Mouse (Mus musculus) naive thymus-derived CD4-positive, alpha-beta T cell, adult 2 months (primary cell): ENCODE data around the gene Ambra1.

ENCODE experiments used
- DNase-seq: peaks from one replicate; pipeline ENCODE4 v3.0.0-alpha.2; 2011; ENCODE audit warnings: low read depth

The Ambra1 gene

DNA sequence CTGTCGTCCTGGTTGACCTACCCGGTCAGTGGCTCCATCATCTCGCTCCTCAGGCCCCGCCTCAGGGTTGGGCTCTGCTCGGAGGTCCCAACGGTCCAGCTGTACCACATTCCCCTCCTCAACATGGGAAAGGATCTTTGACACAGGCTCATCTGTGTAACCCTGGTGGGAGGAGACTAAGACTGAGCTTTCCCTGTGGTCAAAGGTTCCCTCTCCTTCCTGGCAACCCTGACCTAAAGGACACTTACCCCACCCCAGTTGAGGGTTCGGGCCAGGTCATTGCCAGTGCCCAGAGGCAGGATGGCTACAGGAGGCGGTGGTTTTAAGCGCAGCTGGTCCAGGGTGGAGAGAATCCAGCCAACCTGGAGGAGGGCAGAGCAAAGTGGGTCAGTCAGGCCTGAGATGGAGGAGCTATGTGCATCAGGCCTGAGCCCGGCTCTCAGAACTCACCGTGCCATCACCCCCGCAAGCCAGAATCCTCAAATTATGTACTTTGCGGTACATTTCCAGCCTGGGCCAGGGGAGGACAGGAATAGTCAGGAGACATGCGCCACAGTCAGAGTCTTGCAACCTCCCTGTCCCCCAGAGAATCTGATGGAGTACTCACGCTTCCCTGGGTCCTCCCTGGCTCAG, 209.5 kb downstream of the Ambra1 start:
- DNase-seq: no peak

DNA sequence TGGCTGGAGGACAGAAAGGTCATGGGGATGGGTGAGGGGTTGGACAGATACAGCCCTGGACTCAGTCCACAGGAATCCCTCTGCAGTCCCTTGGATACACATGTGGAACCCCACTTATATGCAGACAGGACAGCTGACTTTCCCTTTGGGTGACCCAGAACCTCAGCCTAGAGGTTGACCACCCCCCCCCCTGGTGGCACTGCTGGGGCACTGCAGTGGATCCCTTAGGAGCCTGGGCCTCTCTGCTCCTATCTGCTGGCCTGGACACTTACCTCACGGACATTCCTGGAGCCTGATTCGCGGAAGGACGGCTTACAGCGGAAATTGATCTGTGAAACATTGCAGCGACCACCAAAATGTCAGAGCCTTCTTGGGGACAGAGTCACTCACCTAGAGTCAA, 212.4 kb downstream of the Ambra1 start:
- no peak for DNase-seq

DNA sequence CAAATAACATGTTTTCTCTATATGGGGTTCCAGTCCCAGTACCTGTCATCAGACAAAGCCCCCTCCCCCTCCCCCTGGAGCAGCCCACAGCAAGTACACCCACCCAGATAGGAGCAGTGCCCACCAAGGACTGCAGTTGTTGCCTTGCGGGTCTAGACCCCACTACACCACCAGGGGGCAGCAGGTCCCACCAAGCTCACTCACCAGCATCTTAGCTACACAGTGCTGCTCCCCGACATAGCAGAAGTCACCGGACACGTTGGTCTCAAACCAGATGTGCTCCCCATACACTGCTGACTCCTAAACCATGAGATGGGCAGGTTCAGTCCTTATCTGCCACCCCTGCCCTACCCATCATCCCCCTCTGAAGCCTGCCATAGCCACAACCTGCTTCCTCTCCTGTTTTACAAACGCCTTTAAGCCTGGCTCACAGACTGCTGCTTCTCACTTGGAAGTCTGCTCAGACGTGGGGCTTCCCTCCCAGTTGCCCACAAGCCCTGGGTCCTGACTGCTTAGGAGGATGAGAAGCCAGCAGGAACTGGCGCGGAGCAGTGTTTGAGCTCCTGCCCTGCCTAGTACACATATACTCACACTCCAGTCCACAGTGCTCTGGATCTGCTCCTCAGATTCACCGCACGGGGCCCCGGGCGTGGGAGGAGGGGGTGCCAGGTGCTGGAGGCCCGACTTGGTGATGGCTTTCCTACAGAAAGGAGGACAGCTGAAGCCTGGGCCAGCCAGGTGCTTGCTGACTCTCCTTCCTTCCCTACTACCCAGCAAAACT, 214.4 kb downstream of the Ambra1 start:
- DNase-seq: peak; percentile 91

DNA sequence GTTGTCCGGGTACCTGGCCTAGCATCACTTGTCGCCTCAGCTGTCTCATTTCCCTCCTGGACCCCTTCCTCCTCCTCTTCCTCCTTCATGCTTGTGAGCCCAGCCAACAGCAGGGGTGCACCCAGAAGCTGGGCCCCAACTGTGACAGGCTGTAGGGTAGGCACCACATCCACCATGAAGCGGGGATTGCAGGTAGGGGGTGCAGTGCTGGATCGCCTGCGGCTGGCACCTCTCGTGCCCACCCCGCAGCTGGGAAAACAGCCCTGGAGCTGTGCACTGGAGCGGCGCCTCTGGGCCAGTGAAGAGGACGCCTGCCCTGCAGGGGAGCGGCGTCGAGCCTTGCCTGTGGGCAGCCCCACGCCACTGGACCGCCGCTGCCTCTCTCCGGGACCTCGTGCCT, 215.5 kb downstream of the Ambra1 start, which contains the start of gene Gm9821:
Gene Gm9821 (plus strand): TSS at position 221 of the 400 bp plus-strand sequence.
- DNase-seq: no peak

DNA sequence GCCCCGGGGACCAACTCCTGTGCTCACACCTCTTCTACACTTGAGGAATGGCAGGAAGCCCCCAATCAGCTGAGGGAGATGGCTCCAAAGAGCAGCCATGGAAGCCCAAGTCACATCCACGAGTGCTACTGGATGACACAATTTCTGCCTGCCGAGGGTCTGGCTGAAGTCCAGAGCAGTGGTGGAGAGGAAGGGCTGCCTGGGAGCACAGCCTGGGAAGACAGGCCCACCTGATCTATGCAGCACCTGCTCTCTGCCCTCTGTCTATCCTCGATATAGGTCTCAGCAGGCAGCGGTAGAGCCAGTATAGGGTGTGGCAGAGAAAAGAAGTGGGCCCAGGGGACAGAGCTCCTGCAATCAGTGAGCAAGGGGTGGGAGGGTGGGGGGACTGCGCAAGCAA, 216.9 kb downstream of the Ambra1 start:
- DNase-seq: no peak

DNA sequence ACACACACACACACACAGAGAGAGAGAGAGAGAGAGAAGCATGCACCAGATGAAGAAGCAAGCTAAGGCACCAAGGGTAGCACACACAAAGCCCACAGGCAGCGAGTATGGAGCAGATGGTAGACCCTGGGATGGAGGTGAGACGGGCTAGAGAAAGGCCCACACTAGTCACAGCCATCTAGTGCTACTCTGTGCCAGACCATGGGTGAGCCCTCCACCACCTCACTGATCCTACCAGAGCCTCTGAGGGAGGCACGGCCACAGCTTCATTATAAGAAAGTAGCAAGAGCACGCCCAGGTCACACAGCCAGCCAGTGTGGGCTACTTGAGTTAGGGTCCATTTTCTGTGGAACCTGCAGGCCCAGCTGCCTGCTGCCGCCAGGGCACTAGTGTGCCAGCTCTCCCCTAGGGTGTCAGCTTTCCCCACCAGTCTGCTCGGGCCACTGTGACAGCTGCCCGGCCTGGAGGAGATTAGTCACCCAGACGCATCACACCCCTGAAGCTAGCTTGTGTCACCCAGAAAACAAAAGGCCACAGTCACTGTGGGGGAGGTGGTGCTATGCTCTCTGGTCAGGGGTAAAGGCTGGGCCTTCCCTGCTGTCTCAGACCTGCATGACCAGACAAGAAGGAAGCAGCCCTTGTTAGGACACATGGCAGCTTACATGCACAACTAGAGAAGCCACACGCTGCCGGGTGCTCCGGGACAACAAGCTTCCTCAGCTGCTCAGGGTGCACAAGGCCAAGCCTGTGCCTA, 217.6 kb downstream of the Ambra1 start:
- no peak for DNase-seq

DNA sequence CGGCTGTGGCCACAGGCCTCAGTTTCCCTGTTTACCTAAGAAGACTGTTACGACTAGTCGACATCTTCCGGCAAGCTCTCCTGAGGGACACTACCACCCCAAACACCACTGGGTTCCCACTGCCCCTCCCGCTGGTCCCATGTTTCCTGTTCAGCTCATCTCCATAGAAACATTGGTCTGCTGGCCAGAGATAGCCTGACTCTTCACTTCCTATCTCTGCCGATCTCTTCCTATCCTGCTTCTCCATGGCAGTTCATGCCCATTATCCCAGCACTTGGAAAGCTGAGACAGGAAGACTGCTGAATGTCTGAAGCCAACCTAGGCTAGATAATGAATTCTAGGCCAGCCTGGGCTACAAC, 218.2 kb downstream of the Ambra1 start:
- DNase-seq: no peak

DNA sequence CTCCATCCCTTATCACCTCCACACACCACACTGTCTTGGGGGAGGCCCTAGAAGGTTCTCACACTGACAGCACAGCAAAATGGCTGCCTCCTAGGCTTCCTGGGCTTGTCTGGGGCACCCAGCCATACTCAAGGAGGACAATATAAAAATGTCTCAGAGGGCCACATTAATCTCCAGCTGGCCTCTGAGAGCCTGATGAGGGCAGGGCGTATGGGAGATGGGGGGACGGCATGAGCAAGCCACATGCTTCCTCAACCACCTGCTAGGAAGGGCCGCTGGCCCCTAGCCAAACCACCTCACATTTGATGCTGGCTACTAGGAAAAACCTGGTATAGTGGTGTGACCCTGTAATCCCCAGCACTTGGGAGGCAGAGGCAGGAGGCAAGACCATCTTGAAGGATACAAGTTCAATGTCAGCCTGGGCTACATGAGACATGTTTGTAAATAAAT, 218.9 kb downstream of the Ambra1 start:
- peak; percentile 43 for DNase-seq

DNA sequence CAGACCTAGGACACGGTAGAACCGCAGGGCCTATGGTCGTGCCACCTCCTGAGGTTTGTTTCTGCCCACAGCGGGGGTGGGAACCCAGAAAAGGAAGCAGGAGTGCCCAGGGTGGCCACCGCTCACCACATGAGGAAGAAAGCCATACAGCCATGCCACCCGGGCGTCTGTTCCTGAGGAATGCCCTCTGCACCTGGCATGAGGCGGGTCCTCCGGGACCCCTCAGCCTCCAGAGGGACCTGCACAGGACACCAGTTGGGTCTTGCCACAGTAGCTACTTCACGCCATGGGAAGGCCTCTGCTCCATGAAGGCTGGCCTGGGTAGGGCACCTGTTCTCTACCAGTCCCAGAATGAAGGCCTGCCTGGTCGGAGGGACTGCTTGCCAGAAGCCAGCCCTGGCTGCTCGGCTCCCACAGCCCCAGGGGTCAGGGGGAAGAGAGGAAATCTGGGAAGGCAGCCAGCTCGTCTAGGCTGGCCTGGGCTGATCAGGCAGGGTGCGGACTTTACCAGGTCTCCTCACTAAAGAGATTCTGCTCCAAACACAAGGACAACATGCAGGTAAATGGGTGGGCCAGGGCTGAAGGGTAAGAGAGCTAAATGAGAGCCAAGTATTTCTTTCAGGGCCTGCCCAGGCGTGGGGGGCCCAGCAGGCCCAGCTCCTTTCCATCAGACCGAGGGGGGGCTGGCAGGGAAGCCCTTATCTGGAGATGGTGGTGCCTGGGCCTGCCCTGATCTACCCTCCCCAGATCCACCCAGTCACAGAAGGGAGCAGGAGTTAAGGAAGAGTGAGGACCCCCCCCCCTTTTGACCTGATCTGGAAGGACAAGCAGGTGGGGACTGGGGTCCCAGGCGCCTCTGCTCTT, 219.7 kb downstream of the Ambra1 start:
- DNase-seq: no peak

DNA sequence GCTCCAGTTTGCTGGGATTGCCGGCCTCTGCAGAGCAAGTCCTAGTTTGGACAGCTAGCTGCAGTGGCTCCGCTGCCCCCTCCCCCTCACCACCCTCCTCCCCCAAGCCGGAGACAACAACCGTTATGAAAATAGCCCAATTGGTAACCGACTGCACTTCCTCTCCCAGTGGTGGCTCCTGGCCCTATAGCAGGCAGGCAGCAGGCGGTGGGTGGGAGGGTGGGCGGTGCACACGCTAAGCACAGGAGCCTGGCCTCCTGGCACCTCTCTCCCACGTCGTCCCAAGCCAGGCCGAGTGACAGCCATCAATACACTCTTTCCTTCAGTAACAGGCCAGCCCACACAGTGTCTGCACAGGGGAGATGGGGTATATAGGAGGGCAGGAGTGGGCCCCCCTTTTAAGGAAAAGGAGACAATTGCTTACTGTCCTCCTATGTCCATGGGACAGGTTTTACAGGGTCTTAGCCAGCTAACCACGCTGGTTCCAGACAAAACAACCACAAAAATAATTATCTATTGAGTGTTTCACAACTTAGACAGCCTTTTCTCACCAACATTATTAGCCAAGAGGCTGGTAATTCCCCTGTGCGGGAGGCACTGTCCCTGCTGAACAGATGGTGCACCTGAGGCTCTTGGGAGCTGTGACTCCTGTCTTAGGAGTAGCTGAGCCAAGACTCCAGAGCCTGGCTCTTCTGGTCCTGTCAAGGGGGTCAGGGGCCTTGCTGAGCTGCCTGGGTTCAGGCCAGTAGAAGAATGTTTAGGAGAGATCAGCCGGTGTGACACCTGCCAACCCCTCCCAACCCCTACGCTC, 220.5 kb downstream of the Ambra1 start:
- peak; percentile 73 for DNase-seq

DNA sequence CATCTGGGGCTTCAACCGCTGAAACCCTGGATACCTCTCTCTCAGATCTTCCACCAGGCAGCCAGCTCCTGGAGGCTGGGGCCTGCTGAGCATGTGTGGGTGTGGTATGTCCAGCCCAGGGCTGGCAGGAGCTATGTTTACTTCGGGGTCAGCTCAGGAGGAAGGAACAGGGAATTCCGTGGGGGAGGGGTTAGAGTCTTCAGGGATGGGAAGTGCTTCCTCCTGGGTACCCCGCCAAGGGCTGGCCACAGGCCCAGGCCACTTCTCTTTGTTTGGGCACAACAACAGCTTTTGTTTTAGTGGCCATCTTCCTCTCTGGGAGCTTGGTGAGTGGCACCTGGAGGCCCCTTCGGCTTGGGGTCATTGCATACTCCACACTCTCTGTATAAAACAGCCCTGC, 223.9 kb downstream of the Ambra1 start:
- no peak for DNase-seq

DNA sequence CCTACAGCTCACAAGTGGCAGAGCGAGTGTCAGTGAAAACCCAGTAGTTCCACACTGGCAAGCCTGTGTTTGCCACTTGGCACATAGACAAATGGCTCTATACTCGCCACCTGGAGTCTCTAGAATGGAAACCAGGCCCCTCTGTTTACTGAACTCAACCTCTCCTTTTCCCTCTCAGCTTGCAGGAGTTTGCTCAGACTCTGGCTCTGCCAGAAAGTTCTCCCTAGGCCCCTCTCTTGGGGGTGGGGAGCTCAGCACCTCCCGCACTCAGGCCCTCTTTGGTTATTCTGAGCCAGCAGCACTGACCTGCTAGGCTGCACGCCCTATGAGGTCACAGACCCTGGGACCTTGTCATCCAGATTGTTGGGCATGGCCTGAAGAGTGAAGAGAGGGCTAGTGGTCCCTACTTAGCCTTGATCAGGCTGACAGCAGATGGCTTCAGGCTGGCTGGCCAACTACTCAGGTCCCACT, 225.2 kb downstream of the Ambra1 start:
- DNase-seq: no peak

DNA sequence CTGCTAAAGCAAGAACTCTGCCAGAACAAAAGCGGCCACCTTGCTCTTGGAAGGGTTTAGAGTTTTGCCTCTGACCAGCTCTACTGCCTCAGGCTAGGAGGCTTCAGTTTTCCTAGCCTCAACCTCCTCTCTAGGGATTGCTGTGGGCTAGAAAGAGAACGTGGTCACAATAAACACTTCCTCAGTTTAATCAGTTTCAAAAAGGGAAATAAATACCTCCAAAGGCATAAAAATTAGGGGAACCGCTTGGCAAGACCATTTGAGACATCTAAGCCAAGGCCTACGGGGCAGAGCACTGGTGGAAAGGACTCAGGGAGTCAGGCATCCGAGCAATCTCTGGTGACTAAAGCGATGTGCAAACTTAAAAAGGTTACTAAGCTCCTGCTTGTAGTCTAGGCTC, 225.9 kb downstream of the Ambra1 start:
- DNase-seq: no peak

DNA sequence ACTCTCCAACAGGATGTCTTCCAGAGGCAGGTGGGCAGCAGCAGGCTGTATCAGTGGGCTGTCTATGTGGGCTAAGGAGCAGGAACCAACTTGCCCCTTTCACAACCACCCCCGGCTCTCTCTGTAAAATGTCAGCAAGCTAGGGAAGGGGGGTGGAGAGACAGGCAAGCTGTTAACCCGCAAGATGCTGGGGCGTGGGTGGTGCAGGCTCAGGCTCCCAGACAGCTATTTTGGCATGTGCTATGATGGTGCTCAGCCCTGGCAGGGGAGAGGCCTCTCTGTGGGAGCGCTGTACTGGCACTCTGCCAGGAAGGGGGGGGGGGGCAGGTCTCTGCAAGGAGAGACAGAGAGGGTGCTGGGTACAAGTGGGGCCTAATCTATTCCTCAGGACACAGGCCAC, 227.2 kb downstream of the Ambra1 start:
- DNase-seq: peak; percentile 83

DNA sequence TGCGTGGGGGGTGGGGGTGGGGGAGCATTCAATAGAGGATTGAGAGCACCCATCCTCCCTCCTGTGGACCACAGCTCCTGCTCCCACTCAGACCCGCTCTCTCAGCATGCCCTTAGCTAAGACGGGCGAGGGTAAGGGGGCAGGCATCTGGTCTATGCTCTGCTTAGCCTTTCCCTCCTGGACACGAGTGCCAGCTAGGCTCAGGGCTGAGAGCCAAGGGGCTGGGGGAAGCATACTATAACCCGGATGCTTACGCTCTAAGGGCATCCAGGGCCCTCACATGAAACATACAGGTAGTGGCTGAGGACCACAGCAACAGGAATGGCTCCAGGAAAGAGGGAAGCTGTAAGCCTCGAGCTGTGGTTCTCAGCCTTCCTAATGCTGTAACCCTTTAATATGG, 228.1 kb downstream of the Ambra1 start:
- DNase-seq: no peak

DNA sequence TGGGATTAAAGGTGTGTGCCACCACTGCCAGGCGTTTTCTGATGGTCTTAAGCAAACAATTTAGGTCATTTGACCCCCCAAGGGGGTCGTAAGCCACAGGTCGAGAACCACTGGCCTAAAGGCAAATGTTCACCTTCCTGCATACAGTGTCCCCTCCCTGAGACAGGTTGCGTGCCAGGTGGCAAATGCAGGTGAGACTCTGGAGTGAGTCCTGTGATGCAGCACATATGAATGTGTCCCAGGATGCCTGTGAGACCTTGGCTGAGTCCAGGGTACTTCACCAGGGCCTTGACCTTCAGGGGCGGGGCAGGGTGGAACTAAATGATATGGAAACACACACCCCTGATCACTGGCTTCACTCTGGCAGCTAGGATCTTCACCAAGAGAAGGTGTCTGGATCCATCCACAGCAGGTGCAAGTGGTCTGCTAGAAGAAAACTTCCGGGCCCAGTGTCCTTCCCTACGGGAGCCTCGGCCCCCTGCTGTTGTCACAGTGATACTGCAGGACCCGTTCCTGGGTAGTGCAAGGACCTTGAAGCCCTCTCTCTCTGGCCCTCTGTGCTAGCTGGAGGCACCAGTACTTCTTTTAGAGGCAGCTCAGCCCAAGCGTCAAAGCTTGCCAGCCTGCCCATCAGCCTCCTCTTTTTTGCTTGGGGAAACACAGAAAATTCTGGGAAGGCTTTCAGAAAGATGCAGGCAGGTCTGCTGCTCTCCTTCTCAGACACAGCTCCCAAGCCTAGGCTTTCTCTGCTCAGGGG, 228.9 kb downstream of the Ambra1 start:
- peak; percentile 70 for DNase-seq

DNA sequence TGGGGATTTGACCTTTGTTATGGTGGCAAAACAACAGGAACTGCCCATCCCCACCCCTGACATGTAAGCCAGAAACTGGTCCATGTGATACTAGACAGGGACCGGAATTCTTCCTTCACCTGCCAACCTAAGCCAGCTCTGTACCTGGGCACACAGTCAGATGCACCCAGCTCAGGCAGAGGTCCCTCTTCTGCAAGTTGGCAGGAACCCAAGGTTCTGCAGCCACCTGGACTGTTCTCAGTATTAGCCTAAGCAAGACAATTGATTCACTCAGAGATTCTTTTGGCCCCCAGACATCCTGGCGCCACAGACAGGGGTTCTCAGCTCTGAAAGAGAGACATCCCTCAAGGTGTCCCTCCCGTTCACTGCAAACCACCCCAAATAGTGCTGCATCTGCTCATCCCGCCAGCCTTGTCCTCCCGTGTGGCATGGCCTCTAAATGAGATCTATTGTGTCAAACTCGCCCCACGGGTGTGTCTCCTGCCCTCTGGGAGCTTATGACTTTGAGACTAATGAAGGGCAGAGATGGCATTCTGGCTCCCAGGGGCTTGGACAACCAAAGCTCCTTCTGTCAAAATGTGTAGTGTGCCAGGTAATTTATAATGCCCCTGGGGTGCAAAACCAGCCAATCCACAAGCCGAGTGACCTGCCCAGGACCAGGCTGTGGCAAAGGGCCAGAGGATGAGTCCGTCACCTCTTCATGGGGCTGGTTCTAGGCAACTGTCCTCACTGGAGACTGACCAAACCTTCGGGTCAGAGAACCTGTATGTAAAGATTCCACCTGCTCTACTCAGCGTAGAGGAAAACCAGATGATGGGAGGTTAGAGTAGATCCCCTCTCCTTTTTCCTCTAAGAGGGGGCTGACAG, 229.8 kb downstream of the Ambra1 start:
- DNase-seq: no peak

DNA sequence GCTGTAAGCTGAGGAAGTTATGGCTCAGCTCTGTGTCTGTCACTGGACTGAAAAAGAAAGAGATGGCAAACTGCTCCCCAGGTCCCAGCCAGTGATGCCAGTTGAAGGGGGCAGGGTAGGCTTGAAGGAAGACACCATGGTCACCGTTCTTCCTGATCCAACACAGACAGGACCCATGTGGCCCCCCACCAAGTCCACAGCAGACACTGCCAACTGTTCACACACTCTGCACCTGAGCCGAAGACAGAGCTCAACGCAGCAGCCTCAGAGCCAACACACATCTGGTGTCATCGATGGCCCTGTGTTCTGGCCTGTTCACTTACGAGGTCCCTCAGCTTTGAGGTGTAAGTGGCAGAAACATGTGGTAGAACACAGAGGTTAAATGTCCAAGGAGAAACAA, 230.5 kb downstream of the Ambra1 start:
- DNase-seq: no peak
